ENCODE assay signal across 20 mouse cellular contexts in genomic region chr6:60987804-60988203, GRCm38 (mm10).
DNase-seq lines count a peak whose midpoint lies in the region; ATAC-seq and TF ChIP-seq lines count a peak whose summit lies in the region.
"Had no signal": no experiment of that assay in that cellular context is flagged by ENCODE, and none has a peak within 500 bp of the region (broad histone marks: within the 10 kb centered on the region; RNA-seq: fewer than 3 reads in every experiment).

No protein-coding gene starts in this region.

- DNase-seq in heart, postnatal 14 days, result no peak
- no peak for DNase-seq in heart, adult 2 months
- DNase-seq: adrenal gland, postnatal 10 days; adrenal gland, postnatal 25 days; cerebellum, adult 11 months; cerebellum, adult 18-20 months; cerebellum, adult 8-10 months; cerebellum, adult 9-11 months; cerebellum, postnatal 14 days; cerebellum, postnatal 36 days; embryo, embryonic 11 days had no signal

- no peaks in the 10 kb centered on the region for H3K9me3 ChIP-seq in heart, embryonic 11.5 days (replicated peaks; ENCODE audit: control insufficient read depth, low read length)
- no peaks in the 10 kb centered on the region for H3K9me3 ChIP-seq in heart, embryonic 14.5 days (ENCODE audit: control insufficient read depth, low read length)
- H3K9me3 ChIP-seq: embryonic facial prominence, embryonic 13.5 days; embryonic facial prominence, embryonic 15.5 days; forebrain, embryonic 10.5 days; forebrain, embryonic 12.5 days had no signal

- no peak overlapping the region for H3K4me2 ChIP-seq in heart, embryonic 11.5 days
- H3K4me2 ChIP-seq in heart, embryonic 14.5 days (ENCODE audit: low read length), result no peak overlapping the region
- H3K4me2 ChIP-seq: embryonic facial prominence, embryonic 13.5 days; embryonic facial prominence, embryonic 15.5 days; forebrain, embryonic 12.5 days had no signal

- H3K4me1 ChIP-seq in heart, embryonic 11.5 days (ENCODE audit: control insufficient read depth, insufficient read depth, low read length), result no peaks in the 10 kb centered on the region
- H3K4me1 ChIP-seq in heart, embryonic 14.5 days (ENCODE audit: control insufficient read depth in 2 of 2, insufficient read depth in 2 of 2, low read length in 2 of 2), result 0 out of 4 replicates have a peak, but pooled peaks cover 0 to 9% of the 10 kb centered on the region in 2 experiments
- no peaks in the 10 kb centered on the region for H3K4me1 ChIP-seq in heart, adult 2 months (ENCODE audit: control insufficient read depth, insufficient read depth, low read length)
- H3K4me1 ChIP-seq: embryonic facial prominence, embryonic 13.5 days; embryonic facial prominence, embryonic 15.5 days; forebrain, embryonic 10.5 days; forebrain, embryonic 12.5 days had no signal

- no peak for TF ChIP-seq EP300 in heart, adult 2 months (IDR thresholded peaks at IDR 0.05; ENCODE audit: insufficient read depth, low read depth, low read length)

- intact Hi-C loops in heart, postnatal 14 days (cut with DNase I), result loop anchor here (2.0 kb wide), 1 partner anchor 313 kb away; no protein-coding TSS in a partner anchor
- intact Hi-C loops in heart, adult 2 months (cut with DNase I), result loop anchor here (2.0 kb wide), 1 partner anchor 313 kb away; no protein-coding TSS in a partner anchor

- H3K4me3 ChIP-seq in heart, embryonic 11.5 days (ENCODE audit: low read depth, low read length), result no peak overlapping the region
- no peak overlapping the region for H3K4me3 ChIP-seq in heart, embryonic 14.5 days (ENCODE audit: control insufficient read depth in 1 of 2, insufficient read depth in 1 of 2, low read depth in 1 of 2, low read length in 2 of 2)
- H3K4me3 ChIP-seq in heart, adult 2 months, result no peak overlapping the region
- H3K4me3 ChIP-seq: embryonic facial prominence, embryonic 13.5 days; embryonic facial prominence, embryonic 15.5 days; erythroblast, embryonic 14.5 days; forebrain, embryonic 10.5 days; forebrain, embryonic 12.5 days had no signal

- H3K36me3 ChIP-seq in heart, embryonic 11.5 days (ENCODE audit: control insufficient read depth, insufficient read depth, low read length), result no peaks in the 10 kb centered on the region
- no peaks in the 10 kb centered on the region for H3K36me3 ChIP-seq in heart, embryonic 14.5 days (ENCODE audit: control insufficient read depth, insufficient read depth, low read length)
- no peaks in the 10 kb centered on the region for H3K36me3 ChIP-seq in heart, adult 2 months (ENCODE audit: control insufficient read depth, insufficient read depth, low read length)
- H3K36me3 ChIP-seq: embryonic facial prominence, embryonic 13.5 days; embryonic facial prominence, embryonic 15.5 days; forebrain, embryonic 10.5 days; forebrain, embryonic 12.5 days had no signal

- peak; percentile 52; the same call in 1 of the 2 replicates for ATAC-seq in heart, embryonic 11.5 days (replicated peaks; ENCODE audit: insufficient number of reproducible peaks, low FRiP score, low TSS enrichment)
- peak; percentile 64 for ATAC-seq in heart, embryonic 14.5 days (ENCODE audit: insufficient number of reproducible peaks, insufficient read depth, low FRiP score, low read depth)
- ATAC-seq: forebrain, embryonic 14.5 days; forebrain, embryonic 16.5 days had no signal

- H3K9ac ChIP-seq in heart, embryonic 11.5 days (ENCODE audit: low read depth, low read length), result no peak overlapping the region
- no peak overlapping the region for H3K9ac ChIP-seq in heart, embryonic 14.5 days (ENCODE audit: low read length)
- H3K9ac ChIP-seq in heart, adult 2 months (ENCODE audit: low read depth, low read length), result no peak overlapping the region
- H3K9ac ChIP-seq: embryonic facial prominence, embryonic 13.5 days; embryonic facial prominence, embryonic 15.5 days; forebrain, embryonic 12.5 days had no signal

- 29% methylated on average over 3 of the region's 3 CpGs for WGBS in heart, embryonic 11.5 days (ENCODE audit: insufficient replicate concordance)
- 17% methylated on average over 3 of the region's 3 CpGs for WGBS in heart, embryonic 14.5 days
- WGBS in heart, adult 2 months, result 17% methylated on average over 3 of the region's 3 CpGs

- no peak overlapping the region for H3K27ac ChIP-seq in heart, embryonic 11.5 days (ENCODE audit: low read depth, low read length)
- no peak overlapping the region for H3K27ac ChIP-seq in heart, embryonic 14.5 days (replicated peaks in 1 of 2; ENCODE audit: control insufficient read depth in 1 of 2, insufficient read depth in 1 of 2, low read depth in 2 of 2, low read length in 2 of 2)
- no peak overlapping the region for H3K27ac ChIP-seq in heart, adult 2 months
- H3K27ac ChIP-seq: embryonic facial prominence, embryonic 13.5 days; embryonic facial prominence, embryonic 15.5 days; forebrain, embryonic 10.5 days; forebrain, embryonic 12.5 days had no signal

- no peaks in the 10 kb centered on the region for H3K79me2 ChIP-seq in heart, adult 2 months (replicated peaks; ENCODE audit: control insufficient read depth, insufficient read depth, low read length)

- no peak for TF ChIP-seq POLR2A in heart, adult 2 months (IDR thresholded peaks at IDR 0.05; ENCODE audit: insufficient read depth, low read depth, low read length)

- no peak for TF ChIP-seq CTCF in heart, adult 2 months (IDR thresholded peaks at IDR 0.05)

- no peaks in the 10 kb centered on the region for H3K27me3 ChIP-seq in heart, embryonic 11.5 days (ENCODE audit: control insufficient read depth, insufficient read depth, low read length)
- no peaks in the 10 kb centered on the region for H3K27me3 ChIP-seq in heart, embryonic 14.5 days (ENCODE audit: control insufficient read depth, insufficient read depth, low read length)
- H3K27me3 ChIP-seq in heart, adult 2 months (ENCODE audit: control insufficient read depth, insufficient read depth, low read length), result no peaks in the 10 kb centered on the region
- H3K27me3 ChIP-seq: embryonic facial prominence, embryonic 13.5 days; embryonic facial prominence, embryonic 15.5 days; forebrain, embryonic 12.5 days had no signal
